Mouse (Mus musculus) heart, adult 8-10 months (tissue): ENCODE data around the gene Alad. TPM values are rescaled to one million over a fixed set of nuclear protein-coding genes. Genes with fewer than 3 reads are reported as not detected.
"Not testable (repeated sequence)": the region's sequence is repeated elsewhere in the genome, so short reads cannot be mapped to it uniquely, and the experiment has no call there.

Experiments
- DNase-seq: peaks from one replicate; pipeline ENCODE4 v3.0.0; 2022; ENCODE audit warnings: low spot score
- total RNA-seq, 4 experiments: library from RNA; stranded (reverse); gene quantifications; 2 replicates each; pipeline ENCODE4 v1.2.4; 2022

The Alad gene
- total RNA-seq, 4 experiments from 2014 or later, result 71.0 to 88.7 (median 82.7) TPM

DNA sequence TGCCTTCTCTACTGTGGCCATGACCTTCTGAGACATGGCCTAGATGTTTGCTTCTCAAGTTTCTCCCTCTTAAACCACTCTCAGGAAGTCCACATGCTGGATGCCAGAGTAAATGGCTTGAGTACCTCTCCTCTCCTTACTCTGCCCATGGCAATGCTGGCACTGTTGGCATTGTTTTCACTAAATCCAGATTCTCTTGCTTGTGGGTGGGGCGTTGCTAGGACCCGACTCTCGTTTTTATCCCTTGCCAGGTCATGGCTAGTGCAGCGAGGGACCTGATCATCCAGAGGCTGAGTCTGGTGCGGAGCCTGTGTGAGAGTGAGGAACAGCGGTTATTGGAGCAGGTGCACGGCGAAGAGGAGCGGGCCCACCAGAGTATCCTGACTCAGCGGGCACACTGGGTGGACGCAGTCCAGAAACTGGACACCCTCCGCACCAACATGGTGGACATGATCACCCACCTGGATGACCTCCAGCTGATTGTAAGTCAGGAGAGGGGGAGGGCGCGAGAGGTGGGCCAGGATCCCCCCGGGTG lies 33.5 kb downstream of the Alad start:
- DNase-seq, result no peak

- DNase-seq, result no peak
Observed at GRCm38 (mm10) chr4:62485450-62486161, 34.1 kb downstream of the Alad start.

- DNase-seq, result no peak
Observed at GRCm38 (mm10) chr4:62484928-62485327, 34.8 kb downstream of the Alad start.

DNA sequence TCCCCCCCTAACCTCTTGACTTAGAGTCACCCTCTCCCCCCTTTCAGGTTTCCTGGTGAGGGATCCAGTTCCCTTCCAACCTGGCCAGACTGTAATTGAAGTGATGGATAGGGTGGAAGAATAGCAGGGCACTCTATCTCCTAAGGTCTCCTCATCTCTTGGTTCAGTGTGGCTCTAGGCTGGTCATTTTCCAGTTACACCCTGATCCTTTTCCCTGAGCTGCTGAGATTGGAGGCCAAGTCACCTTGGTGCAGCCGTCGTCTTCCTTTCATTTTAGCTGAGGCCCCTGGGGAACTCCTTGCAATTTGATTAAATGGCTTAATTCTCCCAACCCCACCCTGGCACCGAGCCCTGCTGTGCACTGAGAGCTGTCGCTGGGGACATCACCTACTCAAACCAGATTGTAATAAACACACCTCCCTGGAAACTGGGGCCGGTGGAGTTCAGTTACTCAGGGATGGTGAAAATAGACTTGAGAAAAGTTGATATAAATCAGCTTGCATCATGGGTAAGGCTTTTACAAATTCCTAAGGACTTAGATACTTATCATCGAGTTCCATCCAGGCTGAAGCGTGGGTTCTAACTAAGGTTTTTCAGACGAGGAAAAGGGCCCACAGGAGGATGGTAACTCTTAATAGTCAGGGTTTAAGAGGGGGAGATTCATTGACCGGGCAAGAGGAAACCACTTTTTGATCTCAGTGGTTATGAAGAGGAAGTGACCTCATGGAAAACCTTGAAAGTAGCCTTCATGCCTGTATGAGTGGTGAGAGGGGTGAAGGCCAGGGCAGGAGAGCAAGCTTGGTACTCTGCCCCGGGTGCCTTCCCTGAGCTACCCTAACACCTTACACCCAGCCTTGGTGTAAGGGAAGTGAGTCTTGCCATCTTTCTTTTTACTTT lies 38.8 kb downstream of the Alad start:
- DNase-seq, result no peak

DNA sequence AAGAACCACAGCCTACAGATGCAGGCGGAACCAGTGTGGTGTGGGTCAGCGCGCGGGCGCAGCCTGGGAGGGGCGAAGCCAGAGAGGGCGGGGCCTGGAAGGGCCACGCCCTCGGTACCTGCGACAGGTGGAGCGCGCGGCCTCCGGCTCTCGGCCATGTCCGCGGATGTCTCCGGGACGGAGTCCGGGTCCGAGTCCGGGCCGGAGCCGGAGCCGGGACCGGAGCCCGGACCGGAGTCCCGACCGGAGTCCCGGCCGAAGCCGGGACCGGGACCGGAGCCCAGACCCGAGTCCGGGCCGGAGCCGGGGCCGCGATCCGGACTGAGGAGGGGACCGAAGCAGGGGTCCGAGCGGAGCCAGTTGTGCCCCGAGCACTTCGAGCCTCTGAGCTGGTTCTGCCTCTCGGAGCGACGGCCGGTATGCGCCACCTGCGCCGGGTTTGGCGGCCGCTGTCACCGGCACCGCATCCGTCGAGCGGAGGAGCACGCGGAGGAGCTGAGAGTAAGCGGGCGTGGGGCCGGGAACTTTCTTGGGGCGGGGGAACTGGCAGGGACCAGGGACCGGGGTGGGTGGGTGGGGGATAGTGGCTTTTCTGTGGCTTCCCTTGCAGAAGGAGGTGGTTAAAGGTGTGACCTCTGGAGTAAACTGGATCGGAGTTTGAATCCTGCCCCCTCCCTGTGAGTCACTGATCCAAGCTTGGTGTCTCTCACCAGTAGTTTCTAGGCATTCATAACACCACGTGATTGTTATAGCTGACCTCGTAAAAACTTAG lies 39.6 kb downstream of the Alad start, which contains the start of gene Bspry:
Gene Bspry, plus strand, starts transcription at position 117 of the 772 bp plus-strand sequence.
- no peak for DNase-seq

- DNase-seq, result not testable (repeated sequence)
Observed at GRCm38 (mm10) chr4:62479593-62479936, 40.2 kb downstream of the Alad start.

- no peak for DNase-seq
Observed at GRCm38 (mm10) chr4:62477542-62478244, 42.0 kb downstream of the Alad start.

DNA sequence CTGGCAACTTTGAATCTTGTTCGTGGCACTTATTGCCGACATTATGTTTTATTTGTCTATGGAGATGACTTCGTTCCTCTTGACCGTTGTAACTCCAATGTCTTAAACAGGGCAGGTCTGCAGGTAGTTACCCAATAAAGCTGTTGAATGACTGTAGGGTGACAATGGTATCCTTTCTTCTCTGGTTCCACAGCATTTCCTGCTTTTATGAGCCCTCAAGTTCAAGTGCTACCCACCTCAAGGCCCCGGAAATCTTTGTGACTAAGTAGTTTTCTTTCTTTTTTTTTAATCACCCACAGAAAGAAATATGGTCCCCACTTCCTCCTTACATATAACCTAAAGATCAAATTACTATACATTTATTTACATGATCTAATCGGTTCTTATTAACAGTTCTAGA lies 43.9 kb downstream of the Alad start:
- DNase-seq, result no peak

DNA sequence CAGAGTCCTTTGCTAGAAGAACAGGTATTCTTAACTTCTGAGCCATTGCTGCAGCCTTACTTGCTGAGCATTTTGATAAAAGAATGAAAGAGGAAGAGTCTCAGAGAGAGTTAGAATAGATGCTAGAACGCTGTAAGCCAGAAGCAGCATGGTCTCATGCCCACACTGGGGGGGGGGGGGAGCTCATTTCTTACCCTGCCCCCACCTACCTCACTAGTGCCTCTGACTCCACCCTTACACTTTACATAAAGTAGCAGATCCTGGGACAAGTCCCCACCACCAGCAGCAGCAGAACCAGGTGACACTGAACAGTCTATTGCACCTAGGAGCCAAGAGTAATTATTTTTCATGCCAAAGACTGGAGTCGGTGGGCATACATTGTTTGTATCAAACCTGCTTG lies 44.6 kb downstream of the Alad start:
- no peak for DNase-seq

DNA sequence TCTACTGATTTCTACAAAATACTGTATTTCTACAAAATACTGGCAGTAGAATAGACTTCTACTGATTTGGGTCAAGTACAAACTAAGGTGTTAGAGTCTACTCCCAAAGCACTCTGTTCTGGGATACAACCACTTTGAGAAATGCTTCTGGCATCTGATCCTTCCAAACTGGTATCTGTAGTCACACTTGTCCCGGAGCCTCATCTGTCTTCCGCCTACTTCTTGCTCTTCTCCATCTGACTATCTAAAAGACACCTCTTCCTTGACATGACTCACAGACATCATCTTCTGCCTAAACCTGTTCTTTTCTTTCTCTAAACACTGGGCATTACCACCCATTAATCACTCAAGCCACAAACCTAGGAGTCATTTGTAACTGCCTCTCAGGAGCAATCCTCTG lies 47.6 kb downstream of the Alad start:
- no peak for DNase-seq

DNA sequence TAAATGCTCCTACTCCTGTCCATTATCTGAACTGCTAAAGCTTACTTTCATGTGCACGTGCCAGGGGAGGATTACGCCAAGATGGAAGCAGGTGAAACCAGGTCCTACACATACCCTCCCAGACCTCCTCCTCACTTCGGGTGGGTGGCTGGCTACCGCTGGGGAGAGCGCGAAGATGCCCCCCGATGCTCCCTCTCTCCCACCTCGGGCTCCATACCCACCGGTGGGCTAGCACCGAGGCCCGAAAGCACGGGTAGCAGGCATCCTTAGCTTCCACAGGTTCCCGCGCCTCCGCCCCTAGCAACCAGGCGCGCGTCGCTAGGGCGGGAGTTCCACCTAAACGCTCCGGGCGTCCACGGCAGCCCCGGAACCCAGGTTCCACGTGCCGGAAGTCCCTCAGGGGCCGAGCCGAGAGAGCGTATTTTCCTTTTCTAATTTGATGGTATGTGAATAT lies 49.1 kb downstream of the Alad start, which contains the start of gene Wdr31:
Gene Wdr31, minus strand, starts transcription at position 299 of the 454 bp plus-strand sequence.
- DNase-seq, result peak; percentile 53

DNA sequence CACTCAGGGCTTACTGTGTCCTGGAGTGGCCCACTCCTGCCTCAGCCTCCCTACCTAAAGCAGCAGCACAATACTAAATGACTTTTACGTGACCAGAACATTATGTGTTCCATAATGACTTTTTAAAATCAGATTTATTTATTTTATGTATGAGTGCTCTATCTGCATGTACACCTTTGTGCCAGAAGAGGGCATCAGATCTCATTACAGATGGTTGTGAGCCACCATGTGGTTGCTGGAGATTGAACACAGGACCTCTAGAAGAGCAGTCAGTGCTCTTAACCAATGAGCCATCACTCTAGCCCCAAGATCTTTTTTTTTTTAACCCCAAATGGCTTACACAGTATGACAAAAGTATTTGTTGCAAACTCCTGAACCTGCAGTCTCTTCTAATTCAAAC lies 51.6 kb downstream of the Alad start:
- no peak for DNase-seq

GRCm38 (mm10) chr4:62463124-62463523 lies 56.6 kb downstream of the Alad start:
- DNase-seq, result no peak

DNA sequence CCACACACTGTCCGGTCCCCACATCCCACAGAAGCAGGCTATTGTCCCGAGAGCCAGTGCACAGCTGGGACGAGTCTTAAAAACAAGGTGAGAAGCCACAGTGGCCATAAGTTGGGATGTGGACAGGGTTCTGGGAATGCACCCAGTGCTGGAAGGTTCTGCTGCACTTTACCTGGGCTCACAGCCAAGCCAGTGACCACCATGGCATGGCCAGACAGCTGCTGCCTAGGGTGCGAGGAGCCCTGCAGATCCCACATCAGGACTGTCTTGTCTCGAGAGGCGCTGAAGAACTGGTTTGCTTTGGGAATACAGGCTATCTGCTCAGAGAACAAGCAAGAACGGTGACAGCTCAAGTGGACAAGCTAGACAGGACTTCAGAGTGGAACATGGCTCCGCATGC lies 59.4 kb downstream of the Alad start:
- DNase-seq, result no peak

Other genes starting within 250 kb of the Alad start
- gene Fkbp15, start 159.4 kb downstream of the Alad start, total RNA-seq, result 10 to 100 TPM; 18.1 to 22.2 (median 20.3) TPM
- 10 to 100 TPM; 14.2 to 18.2 (median 15.2) TPM for gene Slc31a1, start 159.2 kb downstream of the Alad start, total RNA-seq
- 10 to 100 TPM; 43.2 to 50.7 (median 47.0) TPM for gene Cdc26, start 111.3 kb downstream of the Alad start, total RNA-seq
- 10 to 100 TPM; 10.0 to 11.8 (median 10.3) TPM for gene Prpf4, start 111.1 kb downstream of the Alad start, total RNA-seq
- gene Rnf183, start 84.7 kb downstream of the Alad start, total RNA-seq, result not detected
- gene Wdr31, start 49.0 kb downstream of the Alad start, total RNA-seq, result under 1 TPM; 0.44 to 0.90 (median 0.61) TPM
- gene Bspry, start 39.9 kb downstream of the Alad start, total RNA-seq, result under 1 TPM in 2 of 4 experiments, not detected in 2; 0.16 to 0.23 TPM
- 1 to 10 TPM; 4.7 to 6.9 (median 5.3) TPM for gene Hdhd3, start 16.5 kb downstream of the Alad start, total RNA-seq
- gene Pole3, start 5.2 kb upstream of the Alad start, total RNA-seq, result 10 to 100 TPM; 16.9 to 21.1 (median 17.9) TPM
- under 1 TPM in 1 of 4 experiments, not detected in 3; 0.16 TPM for gene 4933430I17Rik, start 5.5 kb upstream of the Alad start, total RNA-seq
- gene Rgs3, start 39.9 kb upstream of the Alad start, total RNA-seq, result 10 to 100 TPM; 25.6 to 34.3 (median 30.5) TPM